Mouse (Mus musculus) MN1 (cell line): ENCODE results near the gene Muc15.

Source experiments
- DNase-seq: peaks from one replicate; pipeline ENCODE4 v3.0.0-alpha.2; 2016; ENCODE audit warnings: low spot score

Muc15 gene

GRCm38 (mm10) chr2:110721290-110721753 lies at the start of gene Muc15:
TSS of gene Muc15 (plus strand) at chr2:110721340.
- DNase-seq = no peak

GRCm38 (mm10) chr2:110709436-110709835 lies 11.7 kb upstream of the Muc15 start:
- no peak for DNase-seq

- no peak for DNase-seq
Measured at GRCm38 (mm10) chr2:110710055-110710720, 11.0 kb upstream of the Muc15 start.

- DNase-seq = no peak
Measured at GRCm38 (mm10) chr2:110719051-110719450, 2.1 kb upstream of the Muc15 start.

GRCm38 (mm10) chr2:110722208-110722607 lies 1.1 kb downstream of the Muc15 start:
- no peak for DNase-seq

- no peak for DNase-seq
Measured at GRCm38 (mm10) chr2:110726106-110726505, 5.0 kb downstream of the Muc15 start.

GRCm38 (mm10) chr2:110737236-110737635 lies 16.1 kb downstream of the Muc15 start:
- no peak for DNase-seq

GRCm38 (mm10) chr2:110737981-110738380 lies 16.8 kb downstream of the Muc15 start:
- DNase-seq = no peak

GRCm38 (mm10) chr2:110739781-110740180 lies 18.6 kb downstream of the Muc15 start:
- no peak for DNase-seq

- no peak for DNase-seq
Measured at GRCm38 (mm10) chr2:110740493-110740892, 19.4 kb downstream of the Muc15 start.

- DNase-seq = no peak
Measured at GRCm38 (mm10) chr2:110757556-110757955, 36.4 kb downstream of the Muc15 start.

GRCm38 (mm10) chr2:110759434-110759833 lies 38.3 kb downstream of the Muc15 start:
- DNase-seq = no peak

GRCm38 (mm10) chr2:110787396-110787795 lies 66.3 kb downstream of the Muc15 start:
- DNase-seq = no peak
